Mouse (Mus musculus) forebrain, embryonic 16.5 days (tissue): Measurements from ENCODE around the gene Stat5a. TPM values are rescaled to one million over a fixed set of nuclear protein-coding genes. Genes with fewer than 3 reads are reported as not detected.

Source experiments
- polyA plus RNA-seq: library from polyadenylated mRNA; unstranded; fragments of >200 nt; fragmentation: Nextera tagmentation; extraction: Ambion mirVana; gene quantifications from 2 replicates; pipeline ENCODE4 v1.2.1, GENCODE M21; 2015

Stat5a gene
- polyA plus RNA-seq, 1 experiment from 2014 or later: 1.0 TPM

Other genes starting within 250 kb of the Stat5a start
- gene Nkiras2, start 240.1 kb upstream of the Stat5a start, polyA plus RNA-seq: 85.6 and 96.1 TPM in 2 replicates
- gene Dnajc7, start 239.2 kb upstream of the Stat5a start, polyA plus RNA-seq: 296 and 326 TPM in 2 replicates
- 0.80 TPM in 1 of 2 replicates, not detected in the other for gene Zfp385c, start 166.9 kb upstream of the Stat5a start, polyA plus RNA-seq
- 1.7 and 2.1 TPM in 2 replicates for gene Dhx58, start 155.1 kb upstream of the Stat5a start, polyA plus RNA-seq
- gene Kat2a, start 146.9 kb upstream of the Stat5a start, polyA plus RNA-seq: 57.6 and 57.8 TPM in 2 replicates
- gene Hspb9, start 145.5 kb upstream of the Stat5a start, polyA plus RNA-seq: not detected in 2 replicates
- 37.6 and 38.9 TPM in 2 replicates for gene Rab5c, start 121.1 kb upstream of the Stat5a start, polyA plus RNA-seq
- gene Kcnh4, start 99.4 kb upstream of the Stat5a start, polyA plus RNA-seq: 3.5 and 6.8 TPM in 2 replicates
- gene Hcrt, start 96.4 kb upstream of the Stat5a start, polyA plus RNA-seq: 0.92 TPM in 1 of 2 replicates, not detected in the other
- 2.5 and 5.0 TPM in 2 replicates for gene Ghdc, start 88.4 kb upstream of the Stat5a start, polyA plus RNA-seq
- 9.8 and 11.9 TPM in 2 replicates for gene Stat5b, start 8.6 kb upstream of the Stat5a start, polyA plus RNA-seq
- 30.6 and 31.5 TPM in 2 replicates for gene Stat3, start 80.2 kb downstream of the Stat5a start, polyA plus RNA-seq
- 33.6 and 45.4 TPM in 2 replicates for gene Cavin1, start 111.5 kb downstream of the Stat5a start, polyA plus RNA-seq
- gene Atp6v0a1, start 150.1 kb downstream of the Stat5a start, polyA plus RNA-seq: 90.6 and 111 TPM in 2 replicates
- 7.1 and 8.0 TPM in 2 replicates for gene Naglu, start 210.7 kb downstream of the Stat5a start, polyA plus RNA-seq
- gene Hsd17b1, start 219.1 kb downstream of the Stat5a start, polyA plus RNA-seq: 0.25 and 0.30 TPM in 2 replicates
- 45.9 and 48.1 TPM in 2 replicates for gene Coasy, start 223.2 kb downstream of the Stat5a start, polyA plus RNA-seq
- 94.6 and 102 TPM in 2 replicates for gene Mlx, start 227.9 kb downstream of the Stat5a start, polyA plus RNA-seq
- 37.3 and 43.6 TPM in 2 replicates for gene Psmc3ip, start 236.1 kb downstream of the Stat5a start, polyA plus RNA-seq